Mouse (Mus musculus) layer of hippocampus, adult 8-10 months (tissue): ENCODE measurements around the gene Btbd8. TPM values are rescaled to one million over a fixed set of nuclear protein-coding genes. Genes with fewer than 3 reads are reported as not detected.

Source experiments
- DNase-seq, 2 experiments: peaks; one replicate each; pipeline ENCODE4 v3.0.0; 2022; ENCODE audit warnings: low spot score in 2 of 2
- total RNA-seq, 4 experiments: library from RNA; stranded (reverse); gene quantifications; 2 replicates each; pipeline ENCODE4 v1.2.4; 2022

The Btbd8 gene
- total RNA-seq, 4 experiments from 2014 or later: 105 to 118 (median 108) TPM

DNA sequence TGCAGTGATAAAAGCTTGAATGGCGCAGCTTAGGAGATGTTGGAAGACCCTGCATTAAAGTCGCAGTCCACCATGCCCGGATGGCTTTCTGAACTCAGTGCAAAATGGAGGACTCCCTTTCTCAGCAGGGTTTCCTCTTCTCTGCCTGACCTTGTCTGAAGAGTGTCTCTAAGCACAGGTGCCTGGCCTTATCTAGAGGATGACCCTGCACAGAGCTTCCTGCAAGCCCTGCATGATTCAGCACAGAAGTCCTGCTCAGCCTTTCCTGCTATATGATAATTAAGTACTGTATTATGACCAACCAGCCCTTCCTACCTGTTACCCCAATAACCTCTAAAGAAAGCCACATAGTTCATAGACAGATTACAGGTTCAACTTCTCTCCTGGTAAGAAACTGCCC, 77.7 kb downstream of the Btbd8 start:
- DNase-seq: no peak

DNA sequence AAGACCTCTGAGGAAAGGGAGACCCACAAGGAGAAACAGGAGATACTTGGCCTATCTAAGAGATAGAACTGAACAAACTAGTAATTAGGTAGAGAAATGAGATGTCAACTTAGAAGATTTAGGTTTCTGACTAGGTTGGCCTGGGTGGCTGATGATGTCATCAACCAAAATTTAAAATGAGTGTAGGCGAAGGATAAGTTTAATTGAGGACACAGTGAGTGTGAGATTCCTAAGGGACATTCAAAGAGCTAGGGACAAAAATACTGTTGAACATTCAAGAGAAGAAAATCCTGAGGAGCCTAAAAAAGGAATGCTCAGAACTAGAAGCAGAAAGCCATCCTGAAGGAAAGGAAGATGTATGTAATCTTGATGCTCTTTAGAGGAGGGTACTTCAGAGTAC, 78.3 kb downstream of the Btbd8 start:
- DNase-seq: no peak

GRCm38 (mm10) chr5:107518602-107519001, 80.8 kb downstream of the Btbd8 start:
- no peak for DNase-seq

DNA sequence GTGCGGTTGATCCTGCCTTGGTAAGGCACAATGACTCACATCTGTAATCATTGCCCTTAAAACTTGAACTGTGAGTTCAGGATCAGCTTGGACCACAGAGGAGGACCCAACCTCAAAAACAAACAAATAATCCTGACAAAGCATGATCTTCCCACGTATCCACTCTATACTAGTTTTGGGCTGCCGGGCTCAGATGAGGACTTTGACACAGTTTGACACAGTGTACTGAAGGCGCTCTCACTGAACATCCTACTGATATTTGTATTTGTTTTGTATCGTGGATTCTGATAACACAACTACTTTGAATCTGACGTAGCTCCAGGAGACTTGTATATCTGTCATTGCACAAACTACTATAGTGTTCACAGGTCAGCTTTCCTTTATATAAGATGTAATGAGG, 83.6 kb downstream of the Btbd8 start:
- DNase-seq: no peak

GRCm38 (mm10) chr5:107521897-107522296, 84.1 kb downstream of the Btbd8 start:
- DNase-seq: no peak

GRCm38 (mm10) chr5:107524281-107524680, 86.5 kb downstream of the Btbd8 start:
- no peak for DNase-seq

- DNase-seq: no peak
Observed at GRCm38 (mm10) chr5:107528856-107529255, 91.1 kb downstream of the Btbd8 start.

GRCm38 (mm10) chr5:107533590-107533989, 95.8 kb downstream of the Btbd8 start:
- no peak for DNase-seq

- no peak for DNase-seq
Observed at GRCm38 (mm10) chr5:107534581-107534980, 96.8 kb downstream of the Btbd8 start, which contains the start of gene 1700028K03Rik. 1700028K03Rik (plus strand) TSS chr5:107534709.

- no peak for DNase-seq
Observed at GRCm38 (mm10) chr5:107541696-107542095, 103.9 kb downstream of the Btbd8 start.

- DNase-seq: no peak
Observed at GRCm38 (mm10) chr5:107545927-107546326, 108.1 kb downstream of the Btbd8 start.

DNA sequence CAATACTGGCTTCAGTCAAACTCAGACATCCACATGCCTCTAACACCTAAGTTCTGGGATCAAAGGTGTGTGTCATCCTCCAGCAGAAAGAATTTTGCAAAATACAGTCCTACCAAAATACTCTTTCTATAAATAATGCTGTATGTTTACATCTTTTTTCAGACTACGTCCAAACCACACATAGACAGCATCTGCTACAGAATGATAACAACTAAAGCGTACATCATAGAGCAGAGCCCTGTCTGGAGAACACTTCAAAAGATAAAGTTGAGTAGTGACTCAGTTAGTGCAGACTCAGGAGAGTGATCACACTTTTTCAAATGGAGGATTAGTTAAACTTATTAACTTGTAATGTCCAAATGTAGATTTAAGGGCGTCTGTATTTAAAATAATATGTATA, 110.2 kb downstream of the Btbd8 start:
- no peak for DNase-seq

DNA sequence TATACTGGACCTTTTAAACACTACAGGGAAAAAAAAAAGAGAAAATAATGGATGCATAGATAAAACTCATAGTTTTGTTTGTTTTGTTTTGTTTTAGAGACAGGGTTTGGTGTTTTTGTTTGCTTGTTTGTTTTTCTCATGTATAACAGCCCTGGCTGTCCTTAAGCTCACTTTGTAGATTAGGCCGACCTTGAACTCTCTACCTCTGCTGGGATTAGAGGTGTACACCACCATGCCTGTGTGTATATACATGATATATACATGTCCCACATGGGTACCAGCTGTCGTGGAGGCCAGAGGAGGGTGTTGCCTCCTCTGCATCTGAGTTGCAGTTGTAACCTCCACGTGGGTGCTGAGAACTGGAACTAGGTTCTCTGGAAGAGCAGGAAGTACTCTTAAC, 110.6 kb downstream of the Btbd8 start:
- no peak for DNase-seq

GRCm38 (mm10) chr5:107554336-107554735, 116.5 kb downstream of the Btbd8 start:
- no peak for DNase-seq

- no peak for DNase-seq
Observed at GRCm38 (mm10) chr5:107556969-107557368, 119.2 kb downstream of the Btbd8 start.

Other genes with a start within 250 kb of the Btbd8 start
- 10 to 100 TPM; 19.3 to 24.8 (median 21.5) TPM for gene Tgfbr3, start 148.4 kb upstream of the Btbd8 start, total RNA-seq
- 10 to 100 TPM; 13.5 to 20.4 (median 15.7) TPM for gene Brdt, start 106.8 kb upstream of the Btbd8 start, total RNA-seq
- 10 to 100 TPM; 51.5 to 63.5 (median 55.6) TPM for gene Ephx4, start 35.3 kb upstream of the Btbd8 start, total RNA-seq
- gene Lpcat2b, start 6.4 kb upstream of the Btbd8 start, total RNA-seq: under 1 TPM; 0.18 to 0.58 (median 0.25) TPM
- gene Gm42669, start 69.6 kb downstream of the Btbd8 start, total RNA-seq: under 1 TPM in 3 of 4 experiments, not detected in 1; 0.21 to 0.39 (median 0.38) TPM
- 1 to 10 TPM in 2 of 4 experiments, under 1 TPM in 2; 0.61 to 1.2 (median 1.0) TPM for gene 1700028K03Rik, start 96.7 kb downstream of the Btbd8 start, total RNA-seq
- 10 to 100 TPM; 20.3 to 26.4 (median 22.6) TPM for gene Rpap2, start 159.4 kb downstream of the Btbd8 start, total RNA-seq
- 10 to 100 TPM; 14.8 to 19.3 (median 16.2) TPM for gene Glmn, start 159.9 kb downstream of the Btbd8 start, total RNA-seq